Comparison of ENCODE assay signal across 11 mouse cellular contexts in the genomic region with DNA sequence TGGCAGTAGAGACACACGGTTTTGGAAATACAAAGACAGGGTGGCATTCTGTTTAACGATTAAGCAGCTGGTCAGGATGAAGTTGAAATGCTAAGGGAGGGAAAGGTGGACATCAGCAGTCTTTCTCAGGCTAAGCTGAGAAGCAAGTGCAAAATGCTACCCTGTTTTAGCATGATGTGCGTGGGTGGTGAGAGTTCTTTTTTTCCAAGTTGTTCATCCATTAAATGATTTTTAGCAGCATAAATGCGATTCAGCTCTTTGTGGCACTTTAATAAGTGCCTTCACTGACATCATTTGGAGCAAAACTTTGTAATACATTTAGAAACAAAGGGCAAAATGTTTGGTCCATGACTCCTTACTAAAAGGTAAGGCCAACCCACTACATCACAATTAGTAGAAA. TPM values are rescaled to one million over a fixed set of nuclear protein-coding genes. Genes with fewer than 3 reads are reported as not detected.
DNase-seq lines count a peak whose midpoint lies in the region; ATAC-seq and TF ChIP-seq lines count a peak whose summit lies in the region.
"Had no signal": no experiment of that assay in that cellular context is flagged by ENCODE, and none has a peak within 500 bp of the region (broad histone marks: within the 10 kb centered on the region; RNA-seq: fewer than 3 reads in every experiment).

No protein-coding gene starts in this region.

- H3K27ac ChIP-seq in kidney, postnatal 0 days: no peak overlapping the region
- no peak overlapping the region for H3K27ac ChIP-seq in embryonic facial prominence, embryonic 15.5 days (replicated peaks)
- no peak overlapping the region for H3K27ac ChIP-seq in forebrain, embryonic 16.5 days (ENCODE audit: low read length)
- H3K27ac ChIP-seq in midbrain, embryonic 13.5 days: 0 out of 2 replicates have a peak overlapping the region, but pooled peaks have one; percentile 3
- H3K27ac ChIP-seq: liver, embryonic 14.5 days had no signal

- TF ChIP-seq CTCF in kidney, postnatal 0 days (IDR thresholded peaks at IDR 0.05; ENCODE audit: low read depth): no peak

- no peaks in the 10 kb centered on the region for H3K36me3 ChIP-seq in kidney, postnatal 0 days (ENCODE audit: insufficient read depth, low read length)
- no peaks in the 10 kb centered on the region for H3K36me3 ChIP-seq in embryonic facial prominence, embryonic 15.5 days
- H3K36me3 ChIP-seq in forebrain, embryonic 16.5 days (ENCODE audit: control insufficient read depth, insufficient read depth): no peaks in the 10 kb centered on the region
- H3K36me3 ChIP-seq in midbrain, embryonic 13.5 days: no peaks in the 10 kb centered on the region

- no peaks in the 10 kb centered on the region for H3K27me3 ChIP-seq in kidney, postnatal 0 days (ENCODE audit: insufficient read depth, low read length)
- H3K27me3 ChIP-seq in embryonic facial prominence, embryonic 15.5 days: no peaks in the 10 kb centered on the region
- no peaks in the 10 kb centered on the region for H3K27me3 ChIP-seq in forebrain, embryonic 16.5 days (replicated peaks; ENCODE audit: control insufficient read depth, insufficient read depth, low read length)
- H3K27me3 ChIP-seq in midbrain, embryonic 13.5 days: no peaks in the 10 kb centered on the region

- H3K9me3 ChIP-seq in kidney, postnatal 0 days (replicated peaks; ENCODE audit: low read length): no peaks in the 10 kb centered on the region
- no peaks in the 10 kb centered on the region for H3K9me3 ChIP-seq in embryonic facial prominence, embryonic 15.5 days (replicated peaks)
- no peaks in the 10 kb centered on the region for H3K9me3 ChIP-seq in forebrain, embryonic 16.5 days (ENCODE audit: control insufficient read depth, low read length)
- no peaks in the 10 kb centered on the region for H3K9me3 ChIP-seq in midbrain, embryonic 13.5 days

- no peak overlapping the region for H3K9ac ChIP-seq in kidney, postnatal 0 days (ENCODE audit: low read depth, low read length)
- H3K9ac ChIP-seq in embryonic facial prominence, embryonic 15.5 days: no peak overlapping the region
- H3K9ac ChIP-seq in forebrain, embryonic 16.5 days (replicated peaks; ENCODE audit: low read depth, low read length): no peak overlapping the region
- 0 out of 2 replicates have a peak overlapping the region, but pooled peaks have one; percentile 24 for H3K9ac ChIP-seq in midbrain, embryonic 13.5 days (replicated peaks)
- H3K9ac ChIP-seq: liver, embryonic 14.5 days had no signal

- no peak for ATAC-seq in kidney, postnatal 0 days (replicated peaks; ENCODE audit: low FRiP score, low read depth)
- ATAC-seq in embryonic facial prominence, embryonic 15.5 days (ENCODE audit: insufficient number of reproducible peaks, low FRiP score, low TSS enrichment, low read depth): no peak
- no peak; the same call in 1 of the 2 replicates for ATAC-seq in forebrain, embryonic 16.5 days
- no peak for ATAC-seq in midbrain, embryonic 13.5 days

- no peaks in the 10 kb centered on the region for H3K4me1 ChIP-seq in kidney, postnatal 0 days (replicated peaks; ENCODE audit: insufficient read depth, low read length)
- no peaks in the 10 kb centered on the region for H3K4me1 ChIP-seq in embryonic facial prominence, embryonic 15.5 days
- H3K4me1 ChIP-seq in forebrain, embryonic 16.5 days (replicated peaks; ENCODE audit: control insufficient read depth, insufficient read depth, low read length): no peaks in the 10 kb centered on the region; the same call in 1 of the 2 replicates
- H3K4me1 ChIP-seq in midbrain, embryonic 13.5 days (replicated peaks): peaks cover 6% of the 10 kb centered on the region; the same call in 1 of the 2 replicates

- 40% methylated on average over 4 of the region's 4 CpGs for WGBS in kidney, postnatal 0 days
- 39% methylated on average over 4 of the region's 4 CpGs for WGBS in embryonic facial prominence, embryonic 15.5 days
- 18% methylated on average over 4 of the region's 4 CpGs for WGBS in forebrain, embryonic 16.5 days
- WGBS in midbrain, embryonic 13.5 days: 28% methylated on average over 4 of the region's 4 CpGs

- H3K4me2 ChIP-seq in kidney, postnatal 0 days (ENCODE audit: low read length): peak overlapping the region; percentile 43; the same call in 1 of the 2 replicates
- peak overlapping the region; percentile 41 for H3K4me2 ChIP-seq in embryonic facial prominence, embryonic 15.5 days (replicated peaks)
- peak overlapping the region; percentile 59 for H3K4me2 ChIP-seq in forebrain, embryonic 16.5 days (ENCODE audit: low read length)
- peak overlapping the region; percentile 55 for H3K4me2 ChIP-seq in midbrain, embryonic 13.5 days (replicated peaks)

- H3K4me3 ChIP-seq in kidney, postnatal 0 days (replicated peaks; ENCODE audit: low read depth, low read length): no peak overlapping the region
- H3K4me3 ChIP-seq in embryonic facial prominence, embryonic 15.5 days (replicated peaks): peak overlapping the region; percentile 30
- H3K4me3 ChIP-seq in forebrain, embryonic 16.5 days (replicated peaks; ENCODE audit: low read length): peak overlapping the region; percentile 41
- H3K4me3 ChIP-seq in midbrain, embryonic 13.5 days (replicated peaks): peak overlapping the region; percentile 38
- H3K4me3 ChIP-seq: myocyte had no signal

- DNase-seq in kidney, postnatal 0 days (ENCODE audit: low spot score): no peak
- DNase-seq in kidney, postnatal 36 days: no peak
- DNase-seq in MN1 (ENCODE audit: low spot score): no peak
- no peak for DNase-seq in urinary bladder, postnatal 10 days (ENCODE audit: low spot score)
- DNase-seq: adrenal gland, postnatal 14 days; kidney, adult 9 months had no signal

RNA-seq across cellular contexts. Expression of gene Ndp, which starts 0.3 kb away (rescaled TPM):
- 1.4 and 1.6 TPM in 2 replicates for polyA plus RNA-seq in kidney, postnatal 0 days (2015; fragmentation: Nextera tagmentation; extraction: Ambion mirVana)
- polyA plus RNA-seq in embryonic facial prominence, embryonic 15.5 days (2015; fragmentation: Nextera tagmentation; extraction: Ambion mirVana): 4.7 and 4.9 TPM in 2 replicates
- polyA plus RNA-seq in forebrain, embryonic 16.5 days (2015; fragmentation: Nextera tagmentation; extraction: Ambion mirVana): 7.2 and 9.2 TPM in 2 replicates
- 5.9 and 7.3 TPM in 2 replicates for polyA plus RNA-seq in midbrain, embryonic 13.5 days (2015; fragmentation: Nextera tagmentation; extraction: Ambion mirVana)
- polyA plus RNA-seq: liver, embryonic 14.5 days; myocyte had no signal
